Mouse (Mus musculus): Measurements from ENCODE around the gene Psmg3.
A peak's percentile ranks its signal among the peaks of the same experiment; 100 is the strongest.

The Psmg3 gene

DNA sequence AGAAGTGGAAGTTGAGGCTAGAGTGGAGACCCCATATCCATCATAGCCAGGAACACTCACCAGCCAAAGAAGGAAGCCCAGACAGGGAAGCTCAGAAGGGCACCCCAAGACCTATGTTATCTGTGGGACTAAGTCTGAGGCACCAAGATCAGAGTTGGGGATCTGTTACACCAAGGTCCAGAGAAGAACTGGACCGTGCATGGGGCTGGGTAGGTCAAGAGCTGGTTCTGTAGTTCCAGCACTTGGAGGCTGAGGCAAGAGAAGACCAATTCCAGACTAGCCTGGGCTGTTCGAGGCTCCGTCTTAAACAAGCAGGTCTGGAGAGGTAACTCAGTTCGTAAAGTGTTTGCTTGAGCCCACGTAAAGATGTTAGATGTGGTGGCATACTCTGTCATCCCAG, 32.5 kb downstream of the Psmg3 start:
- DNase-seq (ENCODE audit: extremely low spot score) = no peak

DNA sequence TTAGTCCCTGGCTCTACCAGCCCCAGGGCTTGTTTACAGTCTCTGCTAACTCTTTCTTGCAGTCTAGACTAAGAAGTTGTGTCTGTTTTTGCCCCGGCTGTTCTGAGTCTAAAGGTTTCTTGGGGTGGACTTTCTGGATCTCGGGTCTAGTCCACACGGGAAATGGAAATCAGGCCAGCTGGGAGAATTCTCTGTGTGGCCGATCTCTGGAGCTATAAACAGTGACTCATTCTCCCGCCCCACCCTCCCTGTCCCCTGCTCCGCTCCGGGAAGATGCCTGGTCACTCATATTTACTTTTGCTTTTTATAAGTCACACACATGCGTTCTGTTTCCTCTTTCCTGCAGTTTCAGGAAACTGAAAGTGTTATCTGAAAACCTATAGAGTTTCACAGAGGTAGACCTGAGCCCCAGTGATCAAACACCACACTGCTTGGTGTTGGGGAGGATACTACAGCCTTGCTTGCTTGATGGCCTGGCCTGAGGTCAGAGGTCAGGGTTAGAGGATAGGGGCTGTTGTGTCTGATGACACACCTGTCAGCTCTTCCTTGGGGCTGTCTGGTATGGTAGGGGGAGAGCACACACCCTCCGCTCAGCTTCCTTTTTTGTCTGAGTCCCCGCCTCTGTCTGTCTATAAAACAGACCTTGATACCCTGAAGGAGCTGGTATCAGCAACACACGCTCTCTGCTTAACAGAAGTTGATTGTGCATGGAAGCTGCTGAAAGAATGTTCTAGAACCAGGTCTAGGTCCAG, 33.2 kb downstream of the Psmg3 start:
- no peak for DNase-seq (ENCODE audit: extremely low spot score)

DNA sequence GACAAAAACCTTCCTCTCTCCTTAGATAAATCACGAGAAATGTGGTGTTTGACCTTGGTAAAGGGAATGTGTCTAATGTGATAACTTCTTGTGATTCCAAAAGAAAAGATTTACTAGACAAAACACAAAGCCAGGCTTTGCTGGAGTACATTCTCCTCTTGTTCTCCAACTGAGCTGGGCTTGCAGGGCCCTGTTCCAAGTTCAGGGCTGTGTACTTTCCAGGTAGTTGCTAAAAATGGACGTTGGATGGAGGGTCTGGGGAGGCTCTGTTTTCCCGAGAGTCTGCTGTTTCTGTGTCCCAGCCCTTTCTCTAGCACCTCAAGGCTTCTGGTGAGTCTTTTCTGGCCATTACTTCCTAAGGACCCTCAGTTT, 33.7 kb downstream of the Psmg3 start:
- no peak for DNase-seq (ENCODE audit: extremely low spot score)

DNA sequence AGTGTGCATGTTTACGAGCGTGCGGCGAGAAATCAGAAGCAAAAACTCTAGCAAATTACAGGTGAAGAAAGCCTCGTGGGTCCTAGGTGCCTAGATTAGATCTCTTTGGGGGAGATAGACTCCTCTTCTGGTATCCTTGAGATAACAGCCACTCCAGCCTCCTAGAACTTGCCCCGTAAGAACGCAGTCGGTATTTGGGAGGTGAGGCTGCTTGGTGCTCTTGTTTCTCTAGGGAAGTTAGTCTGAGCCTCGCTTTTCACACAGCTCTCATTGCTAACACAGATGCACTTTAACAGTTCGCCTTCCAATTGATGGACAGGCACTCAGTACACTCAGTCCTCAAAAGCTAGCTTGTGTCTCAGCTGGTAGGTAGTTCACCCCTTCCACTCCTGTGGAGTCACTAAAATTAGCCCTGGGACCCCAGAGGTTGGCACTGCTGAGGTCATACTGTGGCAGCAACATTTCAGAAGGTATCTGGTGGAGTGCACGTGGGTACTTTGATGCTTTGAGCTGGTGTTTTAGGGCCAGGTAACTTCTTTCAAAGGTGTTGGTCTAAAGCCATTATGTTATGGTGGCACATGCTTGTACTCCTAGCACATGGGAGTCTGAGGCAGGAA, 34.4 kb downstream of the Psmg3 start:
- DNase-seq (ENCODE audit: extremely low spot score) = no peak

DNA sequence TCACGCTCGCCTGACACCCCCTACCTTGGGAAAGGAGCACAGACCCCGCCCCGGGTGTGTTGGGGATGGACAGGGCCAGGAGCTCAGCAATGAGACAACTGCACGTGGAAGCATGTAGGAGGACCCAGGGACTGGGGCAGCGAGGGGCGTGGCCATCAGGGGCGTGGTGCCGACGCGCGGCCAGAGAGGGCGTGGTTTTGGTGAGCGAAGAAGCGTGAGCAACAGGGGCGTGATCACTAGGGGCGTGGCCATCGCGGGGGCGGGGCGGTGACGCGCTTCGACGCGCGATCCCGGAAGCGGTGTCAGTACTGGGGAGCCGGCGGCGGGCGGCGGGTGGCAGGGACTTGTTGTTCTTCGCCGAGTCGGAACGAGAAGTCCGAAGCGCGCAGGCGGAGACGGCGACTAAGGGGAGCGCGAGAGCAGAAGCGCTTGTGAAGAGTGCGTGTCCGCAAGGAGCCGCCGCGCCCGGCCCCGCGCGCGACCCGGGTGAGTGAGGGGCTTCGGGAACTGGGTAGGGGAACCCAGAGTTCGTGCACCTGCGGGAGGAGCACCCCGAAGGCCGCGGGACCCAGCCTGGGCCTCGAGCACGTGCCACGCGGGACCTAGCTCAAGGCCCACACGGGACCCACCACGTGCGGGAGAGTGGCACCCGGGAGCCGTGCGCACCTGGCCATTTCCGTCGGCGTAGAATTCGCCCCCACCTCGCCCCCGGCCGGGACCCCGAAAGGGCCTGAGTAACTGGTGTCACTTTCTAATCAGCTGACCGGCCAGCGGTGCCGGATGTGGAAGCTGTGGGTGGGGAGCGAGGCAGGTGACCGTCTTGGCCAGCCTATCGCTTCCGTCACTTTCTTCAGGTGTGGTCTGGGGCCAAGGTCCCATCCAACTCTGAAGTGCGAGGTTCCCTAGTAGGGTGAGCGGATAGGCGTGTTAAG, 35.2 kb downstream of the Psmg3 start, which contains the start of gene Mafk:
Gene Mafk (plus strand): TSS at position 287 of the 932 bp plus-strand sequence.
- peak; percentile 99 for DNase-seq (ENCODE audit: extremely low spot score)

DNA sequence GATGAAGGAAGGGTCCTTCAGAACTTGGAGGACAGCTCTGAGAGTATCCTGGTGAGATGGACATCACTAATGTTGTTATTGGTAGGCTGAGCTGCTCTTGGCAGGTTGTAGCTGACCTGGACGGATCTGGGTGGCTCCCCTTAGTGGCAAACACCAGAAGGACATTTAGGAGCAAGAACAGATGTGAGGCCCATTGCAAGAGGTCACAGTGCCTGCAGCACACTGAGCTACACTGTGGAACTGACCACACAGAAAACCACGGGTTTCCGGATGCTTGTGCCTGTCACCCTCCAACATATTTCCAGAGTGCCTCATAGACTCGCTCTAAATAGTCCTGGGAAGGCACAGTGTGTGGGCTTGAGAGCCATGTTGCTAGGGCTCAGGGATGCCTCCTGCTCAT, 37.2 kb downstream of the Psmg3 start:
- DNase-seq (ENCODE audit: extremely low spot score) = no peak

DNA sequence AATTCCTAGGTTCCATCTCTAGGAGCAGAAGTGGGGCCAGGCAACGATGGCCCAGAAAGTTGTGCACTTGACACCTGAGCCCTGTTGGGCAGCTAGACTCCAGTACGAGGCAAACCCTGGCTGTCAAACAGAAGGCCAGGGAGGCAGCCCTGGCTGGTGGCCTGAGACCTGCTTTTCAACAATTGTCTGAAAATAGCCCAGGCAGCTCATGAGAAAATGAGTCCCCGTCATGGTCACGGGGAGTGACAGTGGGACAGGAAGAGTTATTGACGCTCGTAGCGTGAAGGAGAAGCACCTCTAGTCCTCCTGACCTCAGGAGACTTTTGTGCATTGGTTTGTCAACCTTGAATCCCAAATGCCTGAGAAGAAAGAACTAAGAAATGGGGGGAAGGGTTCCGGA, 45.3 kb downstream of the Psmg3 start:
- no peak for DNase-seq (ENCODE audit: extremely low spot score)

DNA sequence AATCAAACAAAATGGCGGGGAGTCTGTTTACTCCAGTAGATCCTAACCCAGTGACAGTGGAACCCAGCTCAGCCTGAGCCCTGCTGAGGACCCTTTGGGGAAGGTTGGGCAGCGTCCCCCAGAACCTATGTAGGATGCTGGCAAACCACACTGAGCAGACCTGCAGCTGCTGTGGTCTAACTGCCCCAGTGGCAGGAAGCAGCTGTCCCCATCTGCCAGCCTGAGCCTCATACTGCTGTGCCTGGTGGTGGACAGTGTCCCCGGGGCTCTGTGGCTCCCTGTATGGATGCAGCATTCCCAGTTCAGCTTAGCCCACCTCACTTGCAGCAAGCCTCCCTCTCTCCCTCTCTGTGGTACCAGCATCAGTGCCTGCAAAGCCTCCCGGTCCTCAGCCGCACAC, 49.7 kb downstream of the Psmg3 start:
- DNase-seq (ENCODE audit: extremely low spot score) = no peak

DNA sequence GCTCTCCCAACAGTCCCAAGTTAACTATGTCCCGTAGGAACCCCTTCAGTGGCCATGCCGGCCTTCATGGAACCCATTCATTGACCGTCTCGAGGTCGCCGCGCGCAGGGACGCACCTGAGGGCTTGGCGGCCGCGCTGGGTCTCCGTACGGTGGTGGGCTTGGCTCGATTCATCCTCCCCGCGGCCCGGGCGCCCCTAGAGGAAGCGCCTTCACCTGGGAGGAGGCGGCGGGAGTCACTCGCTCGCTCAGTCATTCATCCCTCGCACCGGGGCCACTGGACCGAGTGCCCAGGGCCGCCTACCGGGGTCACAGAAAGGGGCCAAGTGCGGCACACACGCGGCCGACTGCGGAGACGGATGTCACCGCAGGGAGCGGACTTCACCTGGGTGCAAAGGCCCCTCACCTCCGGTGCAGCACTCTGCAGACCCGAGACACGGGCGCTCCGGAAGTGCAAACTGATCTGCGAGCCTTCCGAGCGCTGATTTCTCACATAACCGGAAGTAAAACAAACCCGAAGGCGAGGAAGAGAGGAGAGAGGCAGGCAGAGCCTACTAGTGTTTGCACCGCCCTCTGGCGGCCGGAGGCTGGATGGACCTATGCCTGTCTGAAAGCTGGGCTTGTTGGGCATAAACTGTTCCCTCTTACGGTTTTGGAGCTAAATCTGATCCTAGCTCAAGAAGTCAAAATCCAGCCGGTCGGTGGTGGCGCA, 51.3 kb downstream of the Psmg3 start, which contains the start of gene Ints1:
Gene Ints1 (minus strand): TSS at position 459 of the 711 bp plus-strand sequence.
- peak; percentile 95 for DNase-seq (ENCODE audit: extremely low spot score)

Data from embryo, embryonic 9.5 days (tissue).